ENCODE assay signal across 23 mouse cellular contexts in genomic region chr10:20274022-20274421, GRCm38 (mm10). TPM values are rescaled to one million over a fixed set of nuclear protein-coding genes. Genes with fewer than 3 reads are reported as not detected.
DNase-seq lines count a peak whose midpoint lies in the region; ATAC-seq and TF ChIP-seq lines count a peak whose summit lies in the region.
"Had no signal": no experiment of that assay in that cellular context is flagged by ENCODE, and none has a peak within 500 bp of the region (broad histone marks: within the 10 kb centered on the region; RNA-seq: fewer than 3 reads in every experiment).

No protein-coding gene starts in this region.

- H3K27ac ChIP-seq in heart, embryonic 14.5 days (replicated peaks in 1 of 2; ENCODE audit: control insufficient read depth in 1 of 2, insufficient read depth in 1 of 2, low read depth in 2 of 2, low read length in 2 of 2): 0 out of 4 replicates have a peak overlapping the region, but pooled peaks of 1 of the 2 experiments have one; percentile 45
- no peak overlapping the region for H3K27ac ChIP-seq in MEL (ENCODE audit: control insufficient read depth, low read depth, low read length)
- no peak overlapping the region for H3K27ac ChIP-seq in liver, embryonic 14.5 days
- H3K27ac ChIP-seq: embryonic facial prominence, embryonic 10.5 days; forebrain, embryonic 13.5 days; hindbrain, embryonic 12.5 days; layer of hippocampus, adult 2 months; limb, embryonic 15.5 days; neural tube, embryonic 15.5 days had no signal

- intact Hi-C loops in heart, postnatal 36 days (cut with DNase I): no loop called here

- no peak overlapping the region for H3K4me2 ChIP-seq in heart, embryonic 14.5 days (ENCODE audit: low read length)
- no peak overlapping the region; the same call in 1 of the 2 replicates for H3K4me2 ChIP-seq in liver, embryonic 14.5 days (ENCODE audit: low read depth)
- H3K4me2 ChIP-seq: forebrain, embryonic 13.5 days; hindbrain, embryonic 12.5 days; limb, embryonic 15.5 days had no signal

- no peak overlapping the region for H3K4me3 ChIP-seq in heart, embryonic 14.5 days (ENCODE audit: control insufficient read depth in 1 of 2, insufficient read depth in 1 of 2, low read depth in 1 of 2, low read length in 2 of 2)
- H3K4me3 ChIP-seq in MEL (ENCODE audit: control insufficient read depth in 1 of 2, insufficient read depth in 1 of 2, low read depth in 2 of 2, low read length in 2 of 2): no peak overlapping the region
- H3K4me3 ChIP-seq in liver, embryonic 14.5 days (ENCODE audit: insufficient read depth in 1 of 2, low read depth in 2 of 2, low read length in 2 of 2): no peak overlapping the region
- H3K4me3 ChIP-seq: embryonic facial prominence, embryonic 10.5 days; forebrain, embryonic 13.5 days; hindbrain, embryonic 12.5 days; layer of hippocampus, adult 2 months; limb, embryonic 15.5 days; neural tube, embryonic 15.5 days had no signal

- TF ChIP-seq CTCF in MEL (IDR thresholded peaks at IDR 0.05 in 2 of 3, conservative IDR thresholded peaks at IDR 0.05 in 1 of 3; ENCODE audit: control insufficient read depth in 1 of 3, insufficient read depth in 1 of 3, low read depth in 2 of 3, low read length in 3 of 3, poor library complexity in 1 of 3, severe bottlenecking in 1 of 3): no peak
- TF ChIP-seq CTCF in liver, embryonic 14.5 days (IDR thresholded peaks at IDR 0.05; ENCODE audit: low read depth): no peak

- no peak for TF ChIP-seq EP300 in MEL (IDR thresholded peaks at IDR 0.05; ENCODE audit: low read depth in 1 of 2, low read length in 2 of 2)
- TF ChIP-seq EP300 in liver, embryonic 14.5 days (IDR thresholded peaks at IDR 0.05; ENCODE audit: low read depth): peak; percentile 50; the same call in 1 of the 2 replicates

- no peaks in the 10 kb centered on the region for H3K79me2 ChIP-seq in MEL (ENCODE audit: control insufficient read depth, insufficient read depth, low read length, poor library complexity)

- 0 out of 2 replicates have a peak, but pooled peaks cover 3% of the 10 kb centered on the region for H3K9me3 ChIP-seq in heart, embryonic 14.5 days (ENCODE audit: control insufficient read depth, low read length)
- no peaks in the 10 kb centered on the region for H3K9me3 ChIP-seq in MEL (replicated peaks; ENCODE audit: insufficient read depth, low read length)
- H3K9me3 ChIP-seq in liver, embryonic 14.5 days (ENCODE audit: control insufficient read depth, low read length): no peaks in the 10 kb centered on the region
- H3K9me3 ChIP-seq: embryonic facial prominence, embryonic 10.5 days; forebrain, embryonic 13.5 days; hindbrain, embryonic 12.5 days; limb, embryonic 15.5 days; neural tube, embryonic 15.5 days had no signal

- H3K4me1 ChIP-seq in heart, embryonic 14.5 days (ENCODE audit: control insufficient read depth in 2 of 2, insufficient read depth in 2 of 2, low read length in 2 of 2): peaks cover 3 to 10% of the 10 kb centered on the region in 2 experiments; a peak in 3 of 4 replicates
- no peaks in the 10 kb centered on the region for H3K4me1 ChIP-seq in MEL (ENCODE audit: control insufficient read depth in 1 of 2, insufficient read depth in 2 of 2, low read length in 2 of 2)
- peaks cover 0 to 12% of the 10 kb centered on the region in 2 experiments; a peak in 3 of 4 replicates for H3K4me1 ChIP-seq in liver, embryonic 14.5 days (replicated peaks; ENCODE audit: control insufficient read depth in 2 of 2, insufficient read depth in 2 of 2, low read length in 1 of 2)
- H3K4me1 ChIP-seq: forebrain, embryonic 13.5 days; limb, embryonic 15.5 days had no signal

- no peaks in the 10 kb centered on the region for H3K27me3 ChIP-seq in heart, embryonic 14.5 days (ENCODE audit: control insufficient read depth, insufficient read depth, low read length)
- no peaks in the 10 kb centered on the region for H3K27me3 ChIP-seq in MEL (ENCODE audit: control insufficient read depth in 1 of 2, insufficient read depth in 2 of 2, low read length in 2 of 2)
- no peaks in the 10 kb centered on the region for H3K27me3 ChIP-seq in liver, embryonic 14.5 days (ENCODE audit: control insufficient read depth, insufficient read depth, low read length)
- H3K27me3 ChIP-seq: forebrain, embryonic 13.5 days; hindbrain, embryonic 12.5 days; neural tube, embryonic 15.5 days had no signal

- H3K9ac ChIP-seq in heart, embryonic 14.5 days (ENCODE audit: low read length): 0 out of 2 replicates have a peak overlapping the region, but pooled peaks have one; percentile 2
- no peak overlapping the region for H3K9ac ChIP-seq in MEL (ENCODE audit: control insufficient read depth, low read depth, low read length, poor library complexity, severe bottlenecking)
- no peak overlapping the region; the same call in 1 of the 2 replicates for H3K9ac ChIP-seq in liver, embryonic 14.5 days (replicated peaks)
- H3K9ac ChIP-seq: forebrain, embryonic 13.5 days; hindbrain, embryonic 12.5 days; limb, embryonic 15.5 days; neural tube, embryonic 15.5 days had no signal

- 0 out of 2 replicates have a peak, but pooled peaks cover 8% of the 10 kb centered on the region for H3K36me3 ChIP-seq in heart, embryonic 14.5 days (ENCODE audit: control insufficient read depth, insufficient read depth, low read length)
- no peaks in the 10 kb centered on the region for H3K36me3 ChIP-seq in MEL (ENCODE audit: control insufficient read depth in 1 of 2, insufficient read depth in 2 of 2, low read length in 2 of 2)
- H3K36me3 ChIP-seq in liver, embryonic 14.5 days (replicated peaks; ENCODE audit: control insufficient read depth, insufficient read depth, low read depth): no peaks in the 10 kb centered on the region
- H3K36me3 ChIP-seq: hindbrain, embryonic 12.5 days; limb, embryonic 15.5 days; neural tube, embryonic 15.5 days had no signal

- TF ChIP-seq RAD21 in MEL (IDR thresholded peaks at IDR 0.05; ENCODE audit: low read depth, low read length): no peak

- ATAC-seq in heart, embryonic 14.5 days (ENCODE audit: insufficient number of reproducible peaks, insufficient read depth, low FRiP score, low read depth): no peak
- peak; percentile 51; the same call in 1 of the 2 replicates for ATAC-seq in common myeloid progenitor, adult 5-6 weeks (replicated peaks; ENCODE audit: low read depth, poor library complexity, severe bottlenecking)
- peak; percentile 83 for ATAC-seq in liver, embryonic 14.5 days (ENCODE audit: insufficient read depth)

- WGBS in heart, embryonic 14.5 days: 39% methylated on average over 9 of the region's 9 CpGs
- WGBS in liver, embryonic 14.5 days (ENCODE audit: insufficient replicate concordance): 18% methylated on average over 9 of the region's 9 CpGs

- no peak for DNase-seq in heart, postnatal 36 days
- DNase-seq in MEL (ENCODE audit: low read depth, low spot score): peak; percentile 11
- DNase-seq in liver, embryonic 14.5 days (ENCODE audit: low read depth in 3 of 3, low spot score in 3 of 3): peak; percentile 41 to 56 (median 51)
- no peak for DNase-seq in cerebellum, adult 8-10 months
- no peak for DNase-seq in cerebellum, postnatal 10 days
- no peak for DNase-seq in right cerebral cortex, postnatal 4 days
- DNase-seq: B cell, adult 2 months; cerebellum, adult 11 months; cerebellum, postnatal 36 days; gastrocnemius, postnatal 10 days; kidney, adult 18-20 months; kidney, postnatal 10 days; layer of hippocampus, postnatal 36 days; lung, postnatal 10 days; thymus, postnatal 25 days had no signal

- no peak for TF ChIP-seq POLR2A in MEL (IDR thresholded peaks at IDR 0.05; ENCODE audit: control insufficient read depth in 1 of 2, insufficient read depth in 1 of 2, low read depth in 1 of 2, low read length in 2 of 2, poor library complexity in 1 of 2)

TF ChIP-seq in MEL, 35 proteins besides CTCF, POLR2A, EP300 and RAD21:
- no peak for TF ChIP-seq CHD2 (IDR thresholded peaks at IDR 0.05; ENCODE audit: low read length)
- 0 out of 2 replicates have a peak, but pooled peaks have one; percentile 29 for TF ChIP-seq GATA1 (IDR thresholded peaks at IDR 0.05; ENCODE audit: low read depth, low read length)
- no peak for TF ChIP-seq JUND (IDR thresholded peaks at IDR 0.05; ENCODE audit: low read depth, low read length)
- TF ChIP-seq TBP (IDR thresholded peaks at IDR 0.05; ENCODE audit: low read depth, low read length): no peak
TF ChIP-seq in MEL: peak in this region for 1.

RNA-seq across cellular contexts. Expression of gene Bclaf1, which starts 38.2 kb away (rescaled TPM):
- polyA plus RNA-seq in heart, embryonic 14.5 days (2014; fragmentation: Nextera tagmentation; extraction: Ambion mirVana): 86.5 and 89.4 TPM in 2 replicates
- total RNA-seq in heart, postnatal 36 days (2021): 10 to 100 TPM; 59.5 to 64.9 TPM
- total RNA-seq in MEL (2012; rRNA removed): 94.0 and 114 TPM in 2 replicates
- 100 to 1,000 TPM; 171 to 412 TPM for polyA plus RNA-seq in MEL (2012; ENCODE audit: insufficient read depth in 1 of 2, insufficient read length in 2 of 2, low read depth in 1 of 2, low replicate concordance in 2 of 2, missing spikeins in 1 of 2)
- 667 and 727 TPM in 2 replicates for total RNA-seq in common myeloid progenitor, adult 5-6 weeks (2017)
- 17.5 and 35.3 TPM in 2 replicates for polyA plus RNA-seq in liver, embryonic 14.5 days (2012; rRNA removed)
- polyA plus RNA-seq in liver, embryonic 14.5 days (2014; fragmentation: Nextera tagmentation; extraction: Ambion mirVana): 46.1 and 48.0 TPM in 2 replicates

Comparison
In these comparisons a context has a peak if more than half of its experiments do, and no peak if none do; other contexts are left out.
1. DNase-seq: peak in MEL (single experiment) and liver, embryonic 14.5 days (3 of 3); none in heart, postnatal 36 days (0 of 2), cerebellum, adult 8-10 months (single experiment), cerebellum, postnatal 10 days (0 of 2) and right cerebral cortex, postnatal 4 days (single experiment).